Mouse (Mus musculus) frontal cortex, postnatal 10 days (tissue): ENCODE data around the gene Ppp1r16b.

Experiments
- DNase-seq, 2 experiments: peaks; one replicate each; pipeline ENCODE4 v3.0.0; 2022; ENCODE audit warnings: low spot score in 2 of 2, mixed read lengths in 1 of 2

The Ppp1r16b gene

DNA sequence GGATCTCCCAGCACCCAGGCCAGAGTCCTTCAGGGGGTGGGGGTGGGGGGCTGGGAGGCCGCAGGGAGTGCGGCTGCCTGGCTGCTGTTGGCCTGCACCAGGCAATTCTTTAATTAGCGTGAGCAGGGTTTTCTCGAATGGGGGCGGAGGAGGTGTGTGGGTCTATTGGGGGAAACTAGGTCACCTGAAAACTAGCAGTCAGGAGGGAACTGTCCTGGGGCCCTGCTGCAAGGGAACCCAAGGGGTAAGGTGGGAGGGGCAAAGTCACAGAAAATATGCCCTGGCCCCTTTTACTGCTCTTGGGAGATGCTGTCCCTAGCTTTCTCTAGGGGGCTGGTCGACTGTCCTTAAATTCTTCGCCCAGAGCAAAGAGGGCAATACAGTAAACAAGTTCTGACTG, 24.4 kb downstream of the Ppp1r16b start:
- DNase-seq, result no peak

DNA sequence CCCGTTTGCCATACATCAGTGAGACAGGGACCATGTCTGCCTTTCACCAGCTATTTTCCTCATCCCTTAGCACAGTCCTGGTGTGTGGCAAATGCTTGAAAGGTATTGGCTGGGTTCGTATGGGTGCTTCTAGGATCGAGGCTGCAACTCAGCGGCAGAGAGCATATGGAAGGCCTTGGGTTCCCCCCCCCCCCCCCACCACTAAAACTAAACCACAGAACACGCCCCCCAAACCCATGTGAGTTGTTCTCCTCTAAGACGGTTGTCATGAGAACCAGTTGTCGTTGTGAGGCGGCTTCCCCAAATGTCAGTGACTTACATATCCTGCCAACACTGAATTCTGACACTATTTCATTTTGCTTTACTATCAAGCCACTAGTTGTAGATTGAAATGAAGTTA, 24.9 kb downstream of the Ppp1r16b start:
- no peak for DNase-seq

DNA sequence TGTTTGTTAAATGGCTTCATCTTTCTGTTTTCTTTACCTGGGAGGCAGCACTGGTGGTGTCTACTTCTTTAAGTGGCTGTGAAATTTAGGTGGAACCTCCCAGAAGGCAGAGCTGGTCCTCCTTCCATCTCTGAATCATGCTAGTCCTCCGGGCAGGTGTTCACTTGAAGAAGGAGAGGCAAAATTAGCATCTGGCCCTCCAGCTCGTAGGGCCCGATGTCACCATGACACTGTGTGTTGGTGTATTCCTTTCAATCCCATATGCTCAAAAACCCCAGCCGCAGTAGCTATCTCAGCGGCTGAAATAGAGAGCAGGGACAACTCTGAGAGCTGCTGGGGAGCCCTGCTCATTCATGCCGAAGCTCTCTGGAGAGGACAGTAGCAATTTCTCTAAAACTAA, 27.0 kb downstream of the Ppp1r16b start:
- DNase-seq, result no peak

DNA sequence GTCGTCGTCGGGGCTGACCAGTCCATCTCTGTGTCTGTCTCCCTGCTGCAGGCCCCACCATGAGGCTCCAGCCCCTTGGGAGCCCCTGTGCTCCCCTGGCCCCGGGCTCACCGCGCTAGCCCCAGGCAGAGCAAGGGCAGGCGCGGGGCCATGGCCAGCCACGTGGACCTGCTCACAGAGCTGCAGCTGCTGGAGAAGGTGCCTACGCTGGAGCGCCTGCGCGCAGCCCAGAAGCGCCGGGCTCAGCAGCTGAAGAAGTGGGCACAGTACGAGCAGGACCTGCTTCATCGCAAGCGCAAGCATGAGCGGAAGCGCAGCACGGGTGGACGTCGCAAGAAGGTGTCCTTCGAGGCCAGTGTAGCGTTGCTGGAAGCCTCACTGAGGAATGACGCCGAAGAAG, 30.6 kb downstream of the Ppp1r16b start:
- DNase-seq, result no peak

DNA sequence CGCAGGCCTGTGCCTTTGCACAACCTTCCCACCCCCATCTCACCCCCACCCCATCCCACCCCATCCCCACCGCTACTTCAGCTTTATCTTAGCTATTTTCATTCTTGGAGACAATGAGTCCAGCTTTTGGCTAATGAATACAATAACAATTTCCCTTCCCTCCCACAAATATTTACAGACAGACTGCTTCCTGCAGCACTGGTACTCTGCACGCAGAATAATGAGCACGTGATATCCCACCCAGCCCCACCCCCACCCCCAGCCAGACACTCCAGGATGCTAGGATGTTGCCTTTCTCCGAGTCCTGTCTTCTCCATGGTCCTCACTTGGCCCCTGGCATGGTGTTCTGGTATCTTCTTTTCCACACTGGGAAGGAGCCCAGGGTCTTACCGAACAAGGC, 31.3 kb downstream of the Ppp1r16b start:
- DNase-seq, result no peak

DNA sequence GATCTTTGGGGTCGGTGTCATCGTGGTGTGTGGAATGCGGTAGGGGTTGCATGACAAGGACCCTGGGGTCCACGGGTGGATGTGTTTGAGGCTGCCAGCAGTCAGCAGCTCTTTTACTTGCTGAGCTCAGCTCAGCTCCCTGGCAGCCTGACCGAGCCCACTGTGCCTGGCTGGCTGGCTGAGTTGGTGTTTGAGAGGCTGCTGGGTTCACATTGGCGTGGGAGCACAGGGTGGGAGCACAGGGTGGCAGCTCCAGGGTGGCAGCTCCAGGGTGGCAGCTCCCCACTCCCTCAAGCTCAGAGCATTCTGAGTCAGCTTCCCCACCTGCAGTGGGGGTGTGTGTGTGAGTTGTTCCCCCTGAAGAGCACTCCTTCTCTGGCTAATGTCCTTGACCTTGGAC, 34.7 kb downstream of the Ppp1r16b start:
- DNase-seq, result no peak

DNA sequence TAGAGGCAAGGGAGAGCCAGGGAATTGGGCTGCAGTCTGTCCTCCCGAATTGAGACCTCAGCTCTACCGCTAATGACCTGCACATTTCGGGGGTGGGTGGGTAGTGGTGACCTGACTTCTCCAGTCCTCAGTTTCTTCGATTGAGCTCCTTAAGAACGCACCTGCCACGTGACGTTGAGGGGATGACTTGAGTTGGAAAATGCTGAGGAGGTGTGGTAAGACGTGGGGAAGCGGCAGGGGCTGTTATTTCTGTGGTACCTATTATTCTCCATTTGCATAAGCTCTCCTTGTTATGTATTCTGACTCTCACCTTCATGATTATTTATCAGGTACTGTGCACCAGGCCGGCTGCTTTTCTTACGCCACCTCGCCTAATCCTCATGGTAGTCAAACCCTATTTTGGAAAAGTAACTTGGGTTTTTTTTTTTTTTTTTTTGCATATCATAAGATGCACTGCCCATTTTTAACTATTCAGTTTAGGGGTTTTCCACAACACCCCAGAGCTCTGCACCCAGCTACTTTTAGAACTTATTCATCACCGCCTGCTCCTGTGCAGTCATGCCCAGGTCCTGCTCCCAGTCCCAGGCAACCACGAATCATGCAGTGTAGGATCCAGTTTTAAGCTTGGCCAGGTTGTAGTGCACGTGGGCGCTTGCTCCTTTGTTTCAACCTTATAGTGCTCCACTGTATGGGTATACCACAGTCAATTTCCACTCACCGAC, 35.5 kb downstream of the Ppp1r16b start:
- no peak for DNase-seq

DNA sequence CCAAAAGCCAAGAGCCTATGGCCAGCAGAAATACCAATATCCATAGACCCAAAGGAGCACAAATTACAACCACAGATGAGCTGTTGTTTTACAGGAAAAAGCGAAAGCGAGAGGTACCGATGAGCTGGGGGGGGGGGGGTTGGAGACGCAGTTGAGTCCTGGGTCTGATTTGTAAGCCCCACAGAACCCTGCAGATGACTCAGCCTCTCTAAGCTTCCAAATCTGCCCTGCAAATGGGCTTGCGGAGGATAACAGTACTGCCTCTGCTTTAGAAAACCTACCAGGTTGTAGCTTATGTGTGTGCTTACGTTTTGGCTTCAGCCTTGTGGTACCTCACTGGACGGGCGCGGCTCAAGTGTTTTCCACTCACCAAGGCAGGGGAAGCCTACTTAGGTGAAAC, 36.3 kb downstream of the Ppp1r16b start:
- DNase-seq, result no peak

DNA sequence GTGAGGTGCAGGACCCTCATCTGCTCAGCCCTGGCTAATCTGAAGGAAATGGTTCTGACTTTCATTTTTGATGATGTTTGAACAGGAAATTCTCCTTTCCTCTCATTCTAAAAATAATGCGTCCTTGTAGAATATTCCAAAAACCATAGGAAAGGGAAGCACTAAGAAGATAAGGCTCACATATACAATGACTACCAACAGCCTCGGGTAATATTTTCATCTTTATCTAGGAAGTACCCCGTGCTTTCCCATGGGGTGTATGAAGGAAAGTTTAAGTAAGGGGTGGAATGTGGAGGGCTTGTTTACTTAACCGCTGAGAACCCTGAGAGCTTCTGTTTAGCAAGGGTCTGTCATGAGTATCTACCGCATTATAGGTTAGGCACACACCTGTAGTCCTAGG, 37.0 kb downstream of the Ppp1r16b start:
- no peak for DNase-seq

DNA sequence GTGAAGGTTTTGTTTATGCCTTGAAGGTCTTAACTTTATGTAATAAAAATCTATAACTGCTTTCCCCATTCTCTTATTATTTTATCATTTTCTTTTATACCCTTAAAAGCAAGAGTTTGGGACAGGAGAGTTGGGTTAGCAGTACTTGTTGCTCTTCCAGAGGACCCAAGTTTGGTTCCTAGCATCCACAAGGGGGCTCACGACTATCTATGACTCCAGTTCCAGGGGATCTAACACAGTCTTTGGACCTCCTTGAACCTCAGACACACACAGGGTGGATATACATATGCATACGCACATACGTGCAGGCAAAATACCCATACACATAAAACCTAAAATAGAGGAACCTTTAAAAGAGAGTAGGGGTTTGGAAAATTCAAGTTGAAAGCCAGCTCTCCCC, 39.5 kb downstream of the Ppp1r16b start:
- no peak for DNase-seq

DNA sequence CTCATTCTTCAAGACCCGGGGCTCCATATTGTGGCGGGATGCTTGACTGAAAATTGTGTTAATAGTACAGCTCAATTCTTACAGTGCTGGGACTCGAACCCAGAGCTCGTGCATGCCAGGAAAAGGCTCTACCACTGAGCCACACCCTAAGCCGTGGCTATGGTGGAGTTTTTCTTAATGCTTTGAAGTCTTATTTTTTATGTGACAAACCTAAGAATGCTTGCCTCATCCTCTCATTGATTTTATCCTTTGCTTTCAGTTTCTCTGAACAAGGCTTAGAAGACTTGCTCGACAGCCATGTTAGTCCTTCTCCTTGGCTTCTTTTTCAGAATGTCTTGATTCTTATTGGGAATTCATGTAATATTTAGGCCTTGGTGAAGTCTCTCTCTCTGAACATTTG, 40.3 kb downstream of the Ppp1r16b start:
- no peak for DNase-seq

DNA sequence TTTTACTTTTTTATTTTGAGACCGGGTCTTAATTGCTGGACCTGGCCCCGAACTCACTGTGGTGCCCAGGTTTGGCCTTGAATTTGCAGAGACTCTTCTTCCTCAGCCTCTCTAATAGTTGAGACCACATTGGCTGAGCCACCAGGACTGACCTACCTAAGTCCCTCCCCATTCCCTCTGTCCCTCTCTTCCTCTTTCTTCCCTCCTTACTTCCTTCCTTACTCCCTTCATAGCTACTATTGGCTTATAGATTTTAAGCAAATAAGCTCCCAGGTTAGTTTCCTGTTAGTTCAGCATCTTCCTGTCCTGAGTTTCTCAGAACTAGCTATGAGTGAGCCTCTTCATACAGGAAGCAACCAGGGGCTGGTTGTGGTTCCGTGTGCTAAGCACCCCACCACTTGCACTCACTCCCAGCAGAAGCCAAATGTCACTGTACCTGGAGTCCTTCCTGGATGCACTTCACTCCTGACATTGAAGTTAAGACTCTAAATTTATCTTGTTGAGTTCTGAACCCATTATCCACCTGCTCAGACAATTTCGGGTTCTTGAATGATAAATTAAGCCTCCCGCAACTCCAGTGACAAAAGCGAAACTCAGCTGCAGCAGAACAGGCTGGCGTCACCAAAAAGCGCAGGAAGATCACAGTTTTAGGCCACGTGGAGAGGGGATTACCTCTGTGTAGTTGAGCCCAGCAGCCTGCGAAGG, 41.7 kb downstream of the Ppp1r16b start:
- no peak for DNase-seq

DNA sequence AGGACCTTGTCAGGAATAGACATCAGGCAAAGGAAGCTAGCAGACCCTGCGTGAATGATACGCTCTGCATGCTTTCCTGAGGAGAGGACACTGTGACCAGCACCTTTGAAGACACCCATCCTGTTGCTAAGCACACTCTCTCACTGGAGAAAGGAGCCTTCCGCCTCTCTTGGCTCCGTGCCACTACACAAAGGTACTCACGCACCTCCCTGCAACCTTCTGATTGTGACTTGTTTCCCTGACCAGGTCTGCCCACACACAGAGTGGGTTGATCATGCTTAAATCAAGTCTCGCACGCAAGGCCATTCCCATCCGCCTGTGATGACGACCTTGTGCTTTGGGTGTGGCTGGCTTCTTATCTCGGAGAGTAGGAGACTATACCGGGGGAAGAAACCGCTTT, 42.9 kb downstream of the Ppp1r16b start:
- no peak for DNase-seq

DNA sequence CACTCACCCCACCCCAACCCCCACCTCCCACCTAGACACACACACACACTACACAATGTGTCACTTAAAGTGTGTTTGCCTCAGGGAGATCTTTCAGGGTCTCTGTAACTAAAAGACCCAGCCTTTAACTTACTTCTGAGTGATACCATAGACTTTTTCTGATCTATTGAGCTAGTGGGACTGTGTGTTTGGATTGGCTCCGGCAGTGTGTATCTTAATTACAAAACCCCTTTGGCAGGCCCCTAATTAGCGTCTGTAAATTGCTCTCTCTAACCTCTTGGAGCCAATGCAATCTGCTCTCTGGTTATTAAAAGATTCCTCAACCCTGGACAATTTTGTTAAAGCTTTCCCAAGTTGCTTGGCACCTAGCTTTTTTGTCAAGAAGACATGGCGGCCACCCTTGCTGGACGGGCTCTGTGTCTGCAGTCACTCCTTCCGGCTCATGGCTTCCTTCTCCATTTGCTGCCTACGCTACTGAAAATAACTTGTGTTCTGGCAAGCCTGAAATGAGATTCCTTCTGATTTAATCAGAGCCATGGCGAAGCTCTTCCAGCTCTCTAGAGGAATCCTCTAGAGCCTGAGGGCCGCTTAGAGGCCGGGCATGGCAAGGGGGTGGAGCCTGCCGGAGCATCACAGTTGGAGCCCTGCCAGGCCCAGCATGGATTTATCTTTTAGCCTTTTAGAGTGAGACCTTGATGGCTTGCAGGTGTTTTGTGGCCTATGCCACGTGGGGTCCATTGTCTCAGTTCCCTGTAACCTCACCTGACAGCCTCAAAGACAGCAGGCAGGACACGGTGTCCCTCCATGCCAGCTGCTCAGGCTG, 46.9 kb downstream of the Ppp1r16b start:
- DNase-seq, result no peak

DNA sequence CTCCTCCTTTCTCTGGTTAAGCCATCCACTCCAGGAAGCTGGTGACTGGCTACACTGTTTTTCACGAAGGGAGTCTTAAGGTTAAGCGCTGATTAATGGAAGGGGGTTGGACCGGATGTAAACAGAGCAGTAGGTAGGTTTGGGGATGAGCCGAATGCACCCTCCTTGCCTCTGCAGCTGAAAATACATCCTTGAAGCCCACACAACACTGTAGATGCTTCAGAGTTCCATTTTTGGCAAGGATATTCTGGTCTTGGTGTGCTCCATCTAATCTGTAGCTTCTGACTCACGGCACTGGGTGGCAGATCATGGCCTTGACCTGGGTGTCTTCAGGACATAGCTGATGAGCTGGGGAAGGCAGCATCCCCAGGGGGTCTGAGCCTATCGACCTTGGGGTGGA, 49.6 kb downstream of the Ppp1r16b start:
- DNase-seq, result no peak

DNA sequence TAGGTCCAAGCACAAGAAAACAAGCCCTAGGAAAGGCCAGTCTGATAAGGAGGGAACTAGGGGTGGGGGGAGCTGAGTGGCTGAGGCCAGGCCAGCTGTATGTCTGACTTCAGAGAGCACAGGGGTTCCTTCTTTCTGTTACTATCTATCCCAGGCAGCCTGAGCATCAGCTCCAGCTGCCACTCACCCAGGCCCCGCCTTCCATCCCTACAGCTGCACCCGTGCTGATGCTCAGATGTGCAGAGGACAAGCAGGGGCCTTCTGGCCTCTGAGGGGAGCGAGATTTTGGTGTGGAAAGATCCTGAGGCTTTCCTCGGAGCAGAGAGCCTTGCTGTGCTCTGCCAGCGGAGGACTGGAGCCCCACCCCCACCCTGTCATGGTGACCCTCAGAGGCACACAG, 50.9 kb downstream of the Ppp1r16b start:
- DNase-seq, result no peak

DNA sequence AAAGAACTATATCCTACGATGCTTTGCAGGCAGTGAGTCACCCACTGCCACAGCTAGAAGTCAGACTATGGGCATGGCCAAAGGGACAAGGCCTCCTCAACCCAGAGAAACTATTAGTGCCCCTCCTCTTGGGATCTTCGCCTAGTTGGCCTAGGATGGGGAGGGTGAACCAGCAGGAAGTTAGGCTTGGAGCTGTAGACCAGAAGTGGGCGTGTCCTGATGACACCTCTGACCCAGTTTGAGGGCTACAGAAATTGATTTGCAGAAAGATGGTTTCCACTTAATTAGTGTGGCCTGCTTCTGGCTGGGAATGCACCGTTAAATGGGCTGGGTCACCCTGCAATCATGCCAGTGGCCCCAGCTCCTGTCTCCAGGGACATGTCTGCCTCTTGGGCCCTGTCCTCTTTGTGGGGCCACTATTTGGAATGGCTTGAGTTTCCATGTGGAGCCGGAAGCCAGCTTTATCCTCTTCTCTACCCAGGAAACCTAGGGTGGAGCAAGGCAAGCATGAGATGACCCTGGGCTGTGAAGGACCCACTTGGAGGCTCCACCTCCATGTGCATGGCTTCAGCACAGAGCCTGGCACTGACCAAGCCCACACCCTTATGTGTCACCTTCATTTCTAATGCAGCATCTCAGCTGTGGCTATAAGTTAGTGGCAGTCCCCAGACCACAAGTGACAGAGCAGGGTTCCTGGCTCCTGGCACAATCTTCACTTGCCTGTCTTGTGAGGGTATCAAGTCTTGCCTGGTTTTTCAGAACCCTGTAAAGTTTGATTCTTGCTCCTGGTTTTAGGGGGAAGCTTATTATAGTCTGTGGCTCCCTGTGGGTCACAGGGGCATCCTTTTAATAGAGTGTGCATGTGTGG, 52.6 kb downstream of the Ppp1r16b start:
- no peak for DNase-seq

DNA sequence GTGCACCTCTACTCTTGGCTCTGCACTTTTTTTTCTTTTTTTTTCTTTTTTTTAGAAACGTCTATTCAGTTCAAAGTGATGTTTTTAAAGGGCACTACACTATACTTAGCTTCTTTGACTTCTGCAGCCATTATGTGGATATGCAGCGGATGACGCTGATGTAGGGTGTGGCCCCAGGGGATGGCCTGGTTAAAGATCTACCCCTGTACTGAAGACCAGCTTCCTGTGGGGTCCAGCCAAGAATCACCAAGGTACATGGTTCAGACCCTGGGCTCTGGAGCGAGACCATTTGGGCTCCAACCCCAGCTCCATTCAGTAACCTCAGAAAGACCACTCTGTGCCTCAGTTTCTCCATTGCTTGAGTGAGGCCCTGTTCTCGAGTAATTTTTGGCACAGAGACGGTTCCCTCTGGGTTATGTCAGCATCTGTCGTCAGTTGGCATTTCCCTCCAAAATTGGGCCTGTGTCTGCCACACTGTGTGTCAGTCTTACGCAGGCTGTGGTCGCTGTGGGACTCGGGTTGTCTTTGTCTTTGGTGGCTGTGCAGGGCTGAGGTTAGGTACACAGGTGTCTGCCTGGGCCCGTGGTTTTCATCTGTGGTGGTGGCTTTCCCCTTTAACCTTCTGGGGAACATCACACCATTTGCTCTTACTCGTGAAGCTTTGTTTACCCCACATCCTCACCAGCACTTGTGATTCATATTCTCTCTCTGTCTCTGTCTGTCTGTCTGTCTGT, 53.8 kb downstream of the Ppp1r16b start:
- DNase-seq, result no peak

DNA sequence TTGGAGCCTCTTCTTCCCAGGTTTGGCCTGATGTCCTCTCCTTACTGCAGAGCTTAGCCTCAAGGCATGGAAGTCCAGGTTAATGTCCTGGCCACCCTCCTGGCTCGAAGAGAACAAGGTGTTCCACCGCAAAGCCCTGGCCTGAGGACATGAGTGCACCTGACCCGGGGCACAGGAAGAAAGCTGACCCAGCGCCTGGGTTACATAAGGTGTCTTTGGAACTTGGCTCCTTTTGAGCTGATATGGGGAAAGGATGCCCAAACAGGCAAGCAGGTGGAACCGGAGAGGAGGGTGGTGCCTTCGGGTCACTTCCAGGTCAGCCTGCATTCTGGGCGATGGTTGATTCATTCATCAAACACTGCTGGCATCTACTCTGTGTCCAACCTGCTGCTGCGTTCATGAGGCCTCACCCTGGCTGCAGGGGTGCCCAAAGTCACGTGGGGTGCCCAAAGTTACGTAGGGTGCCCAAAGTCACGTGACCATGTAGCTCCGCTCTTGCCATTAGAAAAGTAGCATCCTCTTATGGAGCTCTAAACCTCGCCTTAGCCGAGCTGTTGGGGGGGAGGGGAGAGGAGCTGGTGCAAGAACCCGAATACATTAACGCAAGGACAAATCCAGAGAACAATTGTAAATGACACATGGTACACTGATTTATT, 55.6 kb downstream of the Ppp1r16b start:
- no peak for DNase-seq

DNA sequence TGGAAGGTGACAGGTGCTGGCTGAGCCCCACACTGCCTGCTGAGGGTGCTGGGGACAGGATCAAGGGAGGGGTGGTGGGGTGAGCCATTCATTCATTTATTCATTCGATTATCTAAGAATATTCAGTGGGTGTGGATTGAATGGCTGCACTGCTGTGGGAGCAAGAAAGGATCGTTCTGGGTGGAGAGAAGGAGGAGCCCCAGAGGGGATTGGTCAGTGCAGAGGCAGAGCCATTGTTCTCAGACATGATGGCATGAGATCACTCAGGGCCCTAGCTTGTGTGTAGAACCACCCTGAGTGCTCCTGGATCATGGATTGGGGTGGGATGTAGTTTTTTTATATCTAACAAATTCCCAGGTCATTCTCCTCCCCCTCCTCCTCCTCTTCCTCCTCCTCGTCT, 56.3 kb downstream of the Ppp1r16b start:
- no peak for DNase-seq

DNA sequence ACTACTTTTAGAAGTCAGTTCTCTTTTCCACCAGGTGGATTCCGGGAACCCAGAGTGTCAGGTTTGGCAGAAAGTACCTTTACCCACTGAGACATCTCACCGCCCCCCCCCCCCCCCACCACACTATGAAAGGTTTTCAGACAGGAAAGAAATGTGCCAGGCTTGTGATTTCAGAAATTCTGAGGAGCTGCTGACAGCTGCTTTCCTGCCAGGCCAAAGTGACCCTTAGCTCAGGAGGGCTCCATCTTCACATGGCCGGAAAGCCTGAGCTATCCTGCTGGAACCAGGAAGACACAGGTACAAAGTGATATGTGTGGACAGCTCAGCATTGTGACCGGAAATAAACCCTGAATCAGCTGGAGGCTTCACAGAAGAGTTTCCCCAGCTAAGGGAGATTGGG, 56.9 kb downstream of the Ppp1r16b start:
- no peak for DNase-seq
